Mouse (Mus musculus) kidney, postnatal 36 days (tissue): Measurements from ENCODE around the gene Prkar2a.

ENCODE experiments used
- DNase-seq, 2 experiments: peaks; one replicate each; pipeline ENCODE4 v3.0.0; 2021 to 2022; ENCODE audit warnings: mixed read lengths in 2 of 2

Prkar2a gene

DNA sequence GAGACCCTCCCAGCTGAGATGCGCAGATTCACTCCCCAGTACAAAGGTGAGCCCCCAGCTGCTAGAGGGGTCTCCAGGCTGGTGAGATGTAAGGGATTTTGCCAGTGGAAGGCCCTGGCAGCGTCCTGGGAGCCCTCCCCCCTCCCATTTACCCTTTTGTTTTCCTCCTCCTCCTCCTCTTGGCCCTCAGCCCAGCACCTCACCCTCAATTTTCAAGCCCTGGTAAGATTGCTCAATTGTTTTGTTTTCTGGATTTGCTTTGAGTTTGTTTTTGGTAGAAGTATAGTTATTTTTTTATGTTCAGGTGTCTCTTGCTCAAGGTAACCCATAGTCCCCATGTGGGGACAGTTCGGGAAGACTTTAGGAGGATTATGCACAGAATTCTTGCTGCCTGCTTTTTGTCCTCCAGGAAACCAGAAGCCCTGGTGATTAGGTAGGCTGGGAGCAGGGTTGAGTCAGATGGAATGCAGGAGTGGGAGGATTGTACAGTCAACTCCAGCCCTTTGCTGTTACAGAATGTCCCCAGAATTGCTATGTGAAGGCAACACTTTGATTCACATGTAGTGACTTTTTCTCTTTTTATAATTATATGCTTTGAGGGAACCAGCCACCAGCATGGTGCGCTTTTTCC lies 107.4 kb downstream of the Prkar2a start:
- DNase-seq: peak; percentile 54

GRCm38 (mm10) chr9:108797477-108797876 lies 108.4 kb downstream of the Prkar2a start:
- no peak for DNase-seq

DNA sequence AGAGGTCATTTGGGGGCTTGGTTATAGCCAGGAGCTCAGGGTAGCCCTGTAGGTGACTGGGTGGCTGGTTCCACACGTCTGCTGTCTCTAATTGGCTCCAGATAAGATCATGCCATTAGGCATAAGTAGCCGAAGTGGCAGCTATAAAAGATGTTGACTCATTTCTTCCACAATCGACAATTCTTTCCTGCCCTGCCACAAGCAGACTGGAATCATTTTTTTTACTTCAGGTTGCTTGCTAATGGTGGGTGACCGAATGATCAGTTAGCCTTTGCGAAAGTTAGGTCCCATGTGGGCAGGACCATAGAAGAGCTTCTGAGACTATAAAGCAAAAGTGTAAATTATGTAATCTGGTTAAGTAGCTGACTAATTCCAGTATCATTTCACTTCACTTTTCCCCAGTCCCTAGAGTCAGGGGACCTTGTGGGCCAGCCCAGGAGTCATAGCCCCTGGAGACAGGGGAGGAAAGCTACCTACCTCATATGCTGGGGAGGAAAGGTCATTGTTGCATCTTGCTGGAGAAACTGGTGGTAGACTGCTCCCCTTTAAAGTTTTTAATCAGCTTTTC lies 109.5 kb downstream of the Prkar2a start:
- DNase-seq: no peak

- DNase-seq: no peak
These were observed 110.5 kb downstream of the Prkar2a start for GRCm38 (mm10) chr9:108799564-108799963.
